In the genomic region with DNA sequence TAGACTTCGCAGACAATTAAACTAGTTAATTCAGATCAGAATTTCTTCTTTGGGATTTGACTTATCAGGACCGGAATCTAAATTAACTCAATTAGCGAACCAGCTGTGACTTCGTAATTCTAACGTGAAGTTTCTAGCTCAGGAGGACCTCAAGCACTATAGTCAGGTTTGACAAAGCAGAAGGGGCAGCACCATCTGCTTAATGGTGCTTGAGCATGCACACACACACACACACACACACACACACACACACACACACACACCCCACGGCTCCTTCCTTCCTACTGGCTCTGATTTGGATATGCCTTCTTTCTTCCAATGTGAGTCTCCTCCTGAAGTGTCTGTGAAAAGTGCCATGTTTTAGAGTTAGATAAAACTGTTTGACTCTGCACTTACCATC, we compare ENCODE assay signal across 20 mouse cellular contexts.
"Had no signal": no experiment of that assay in that cellular context is flagged by ENCODE, and none has a peak within 500 bp of the region (broad histone marks: within the 10 kb centered on the region; RNA-seq: fewer than 3 reads in every experiment).

No protein-coding gene starts in this region.

- H3K27me3 ChIP-seq: limb, embryonic 12.5 days; limb, embryonic 15.5 days; midbrain, embryonic 13.5 days; stomach, embryonic 15.5 days had no signal

- H3K36me3 ChIP-seq: limb, embryonic 12.5 days; limb, embryonic 15.5 days; midbrain, embryonic 13.5 days; stomach, embryonic 15.5 days had no signal

- H3K27ac ChIP-seq: limb, embryonic 12.5 days; limb, embryonic 15.5 days; liver, embryonic 14.5 days; macrophage; midbrain, embryonic 13.5 days; stomach, embryonic 15.5 days had no signal

- ATAC-seq: intestine, embryonic 16.5 days; liver, postnatal 0 days; lung, postnatal 0 days; midbrain, embryonic 13.5 days had no signal

- H3K9ac ChIP-seq: limb, embryonic 12.5 days; limb, embryonic 15.5 days; liver, embryonic 14.5 days; liver, postnatal 0 days; lung, embryonic 14.5 days; midbrain, embryonic 13.5 days; stomach, embryonic 15.5 days had no signal

- H3K4me2 ChIP-seq: limb, embryonic 12.5 days; limb, embryonic 15.5 days; liver, embryonic 11.5 days; lung, embryonic 14.5 days; midbrain, embryonic 13.5 days; stomach, embryonic 15.5 days had no signal

- H3K4me3 ChIP-seq: limb, embryonic 12.5 days; limb, embryonic 15.5 days; midbrain, embryonic 13.5 days; stomach, embryonic 15.5 days had no signal

- H3K4me1 ChIP-seq: limb, embryonic 12.5 days; stomach, embryonic 15.5 days had no signal

- DNase-seq: kidney, adult 18-20 months; kidney, adult 9 months; kidney, postnatal 14 days; kidney, postnatal 4 days; left cerebral cortex, postnatal 4 days; liver, postnatal 0 days; lung, embryonic 14.5 days; right cerebral cortex, adult 18-20 months; right cerebral cortex, postnatal 14 days; spleen, adult 18-20 months; thymus, postnatal 25 days had no signal

- H3K9me3 ChIP-seq: limb, embryonic 12.5 days; limb, embryonic 15.5 days; midbrain, embryonic 13.5 days; stomach, embryonic 15.5 days had no signal
